Mouse (Mus musculus): ENCODE data around the gene Pycr1.

Gene Pycr1

DNA sequence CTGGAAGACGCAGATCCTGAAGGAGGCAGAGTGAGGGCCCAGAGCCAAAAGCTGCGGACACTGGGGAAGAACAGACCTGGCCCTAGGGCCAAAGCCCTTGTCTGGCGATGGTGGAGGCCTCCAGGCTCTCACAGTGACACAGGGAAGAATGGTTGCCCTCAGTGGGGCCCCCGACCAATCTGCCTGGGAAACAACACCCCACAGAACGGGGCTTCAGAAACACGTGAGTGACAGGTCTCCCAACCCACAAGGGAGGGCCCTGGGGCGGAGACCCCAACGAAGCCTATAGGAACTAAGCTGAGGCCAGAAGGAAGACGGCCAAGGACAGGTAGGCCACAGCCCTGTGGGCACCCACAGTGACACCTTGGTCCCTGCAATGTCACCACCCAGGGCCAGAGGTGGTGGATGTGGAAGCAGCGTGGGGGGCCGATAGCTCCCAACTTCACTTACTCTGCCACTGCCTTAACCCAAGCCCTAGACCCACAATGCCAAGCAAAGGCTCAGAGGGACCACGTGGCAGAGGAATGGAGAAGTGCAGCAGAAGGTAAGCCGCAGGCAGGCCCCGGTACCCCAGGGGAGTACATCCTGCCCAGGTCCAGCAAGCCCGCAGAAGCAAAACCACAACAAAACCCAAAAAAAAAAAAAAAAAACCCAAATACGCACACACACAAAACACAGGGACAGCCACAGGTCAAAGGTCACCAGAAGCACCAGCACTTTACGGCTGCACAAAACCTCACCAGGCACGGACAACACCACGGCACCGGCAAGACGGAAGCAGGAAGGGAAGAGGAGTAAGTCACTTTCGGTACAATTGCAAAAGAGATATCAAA, 15.9 kb downstream of the Pycr1 start:
- in situ Hi-C loops (cut with MboI) = no loop called here

DNA sequence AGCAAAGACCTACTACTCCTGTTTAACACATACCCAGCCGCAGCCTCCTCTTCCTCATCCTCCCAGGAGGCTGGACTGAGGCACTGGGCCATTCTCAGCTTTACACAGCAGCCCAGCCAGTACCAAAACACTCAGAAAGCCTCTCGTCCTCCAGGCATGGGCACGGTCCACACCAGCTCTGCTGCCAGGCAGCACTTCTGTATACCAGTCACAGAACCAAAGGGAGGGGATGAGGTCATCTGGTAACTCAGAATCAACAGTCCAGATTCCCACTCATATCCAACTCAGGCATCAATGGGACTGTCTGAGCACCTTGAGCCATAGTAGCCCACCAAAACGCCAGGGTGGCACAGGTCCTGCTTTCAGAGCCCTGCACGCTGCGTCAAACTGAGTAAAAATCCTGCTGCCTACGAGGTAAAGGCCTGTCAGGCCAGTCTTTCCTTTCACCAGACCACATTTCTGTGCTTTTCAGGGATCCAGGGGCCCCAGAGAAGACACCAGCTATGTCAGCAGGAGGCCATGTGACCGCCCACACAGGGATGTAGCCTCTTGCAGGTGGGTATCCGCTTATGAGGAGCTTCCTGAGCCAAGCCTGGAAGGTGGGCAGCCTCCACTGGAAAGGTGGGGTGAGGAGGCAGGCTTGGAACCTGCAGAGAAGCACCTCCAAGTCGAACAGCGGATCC, 16.6 kb downstream of the Pycr1 start:
- in situ Hi-C loops (cut with MboI) = no loop called here

DNA sequence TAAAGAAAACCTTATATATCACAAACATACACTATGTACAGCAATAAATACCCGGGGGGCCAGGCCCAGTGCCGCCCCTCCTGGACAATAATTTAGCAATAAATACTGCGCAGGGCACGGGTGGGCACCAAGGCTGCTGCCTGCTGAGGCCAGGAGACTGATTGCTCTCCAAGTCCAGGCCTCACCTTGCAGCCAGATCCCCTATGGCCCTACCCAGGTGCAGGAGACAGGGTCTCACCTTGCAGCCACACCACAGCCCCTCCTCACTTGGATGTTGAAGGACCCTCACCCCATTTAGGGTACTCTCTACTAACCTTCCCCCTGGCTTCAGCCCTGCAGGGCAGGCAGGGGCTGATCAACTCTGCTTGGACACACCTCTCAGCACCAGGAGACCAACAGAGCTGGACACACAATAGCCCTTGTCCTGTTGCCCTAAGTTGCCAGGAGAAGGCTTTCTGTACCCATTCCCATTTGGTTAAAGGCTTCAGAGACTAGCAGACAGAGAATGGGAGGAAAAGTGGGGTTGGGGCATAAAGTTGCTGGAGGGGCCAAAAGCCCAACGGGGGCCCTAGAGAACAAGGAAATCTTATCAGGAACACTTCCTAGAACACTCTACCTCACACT, 18.3 kb downstream of the Pycr1 start, which contains the start of gene Sirt7:
TSS of gene Sirt7 (minus strand) at position 89 of the 624 bp plus-strand sequence.
- in situ Hi-C loops (cut with MboI) = no loop called here

DNA sequence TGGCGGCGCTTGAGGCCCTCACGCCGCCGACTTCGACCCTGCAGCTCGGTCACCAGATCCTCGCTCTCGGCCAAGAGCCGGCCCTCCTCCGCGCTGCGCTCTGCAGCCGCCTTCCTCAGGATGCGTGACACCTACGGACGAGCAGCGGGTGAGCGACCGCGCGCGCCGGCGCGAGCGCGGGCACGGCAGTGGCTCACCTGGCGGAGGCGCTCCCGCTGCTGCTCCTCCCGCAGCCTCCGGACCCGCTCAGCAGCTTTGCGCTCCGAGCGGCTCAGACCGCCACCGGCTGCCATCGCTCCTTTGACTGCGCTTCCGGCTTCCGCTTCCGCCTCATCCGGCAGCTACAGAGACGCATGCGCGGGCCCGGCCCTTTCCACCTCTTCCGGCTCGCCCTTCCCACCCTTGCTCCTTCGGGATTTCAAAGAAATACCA, 18.9 kb downstream of the Pycr1 start:
- in situ Hi-C loops (cut with MboI) = no loop called here

DNA sequence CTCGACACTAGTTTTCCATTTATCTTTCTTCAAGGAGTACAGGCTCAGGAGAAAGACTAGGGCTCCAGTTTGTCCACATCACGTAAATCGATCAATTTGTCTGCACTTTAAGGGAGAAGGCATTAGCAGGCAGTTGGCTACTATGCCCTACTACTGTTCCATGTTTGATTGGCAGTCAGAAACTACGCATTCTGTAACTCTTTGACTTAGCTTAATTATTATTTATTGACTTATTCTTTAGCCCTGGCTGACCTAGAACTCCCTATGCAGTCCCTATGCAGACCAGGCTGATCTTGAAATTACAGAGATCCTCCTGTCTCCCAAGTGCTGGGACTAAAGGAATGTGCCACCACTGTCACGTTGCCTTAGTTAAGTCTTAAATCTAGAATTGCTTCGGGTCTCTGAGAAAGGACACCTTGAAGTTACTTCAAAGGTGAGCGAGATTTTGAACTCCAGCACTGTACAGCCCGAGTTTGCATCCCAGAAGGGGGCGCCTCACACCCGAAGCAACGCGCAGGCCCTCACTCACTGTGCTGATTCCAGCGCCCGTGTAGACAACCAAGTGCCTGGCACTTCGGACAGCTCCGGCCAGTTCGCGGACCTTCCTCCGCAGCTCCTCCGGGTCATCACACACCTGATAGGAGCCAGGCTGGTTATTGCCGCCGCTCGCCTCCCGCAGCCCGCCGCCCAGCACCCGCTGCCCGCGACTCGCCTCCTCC, 19.4 kb downstream of the Pycr1 start:
- in situ Hi-C loops (cut with MboI) = no loop called here

DNA sequence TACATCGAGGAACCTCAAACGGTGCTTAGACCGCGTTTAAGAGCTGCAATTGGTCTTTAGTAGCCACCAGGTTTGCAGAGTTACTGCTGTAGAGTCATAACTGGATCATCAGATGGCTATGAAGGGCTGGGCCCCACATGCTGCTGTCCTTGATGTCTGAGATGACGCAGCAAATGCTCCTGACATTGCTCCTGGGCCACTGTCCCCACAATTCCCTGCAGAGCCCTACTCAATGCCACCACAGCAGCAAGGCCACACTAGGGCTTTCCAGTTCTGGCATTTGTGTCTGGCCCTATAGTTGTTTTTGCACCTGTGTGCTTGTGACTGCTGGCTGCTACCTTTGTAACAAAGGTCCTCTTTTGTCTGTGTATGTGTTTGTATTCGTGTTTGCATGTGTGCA, 20.8 kb downstream of the Pycr1 start:
- in situ Hi-C loops (cut with MboI) = no loop called here

DNA sequence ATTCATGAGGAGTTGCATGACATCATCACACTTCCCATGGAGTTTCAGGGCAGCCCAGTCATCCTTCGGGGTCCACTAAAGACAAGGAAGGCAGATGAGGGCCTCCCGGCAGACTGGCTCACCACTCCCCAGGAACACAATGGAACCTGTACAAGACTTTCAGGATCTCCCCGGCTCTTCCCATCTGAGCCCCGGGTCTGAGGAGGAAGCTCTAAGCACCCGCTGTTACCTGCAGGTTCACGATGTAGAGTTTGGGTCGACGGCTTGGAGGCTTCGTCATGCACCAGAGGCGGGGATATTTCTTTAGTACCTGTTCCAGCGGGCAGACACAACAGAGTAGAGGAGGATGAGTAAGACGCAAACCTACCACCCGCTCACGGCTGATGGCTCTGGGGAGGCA, 23.4 kb downstream of the Pycr1 start:
- in situ Hi-C loops (cut with MboI) = no loop called here

DNA sequence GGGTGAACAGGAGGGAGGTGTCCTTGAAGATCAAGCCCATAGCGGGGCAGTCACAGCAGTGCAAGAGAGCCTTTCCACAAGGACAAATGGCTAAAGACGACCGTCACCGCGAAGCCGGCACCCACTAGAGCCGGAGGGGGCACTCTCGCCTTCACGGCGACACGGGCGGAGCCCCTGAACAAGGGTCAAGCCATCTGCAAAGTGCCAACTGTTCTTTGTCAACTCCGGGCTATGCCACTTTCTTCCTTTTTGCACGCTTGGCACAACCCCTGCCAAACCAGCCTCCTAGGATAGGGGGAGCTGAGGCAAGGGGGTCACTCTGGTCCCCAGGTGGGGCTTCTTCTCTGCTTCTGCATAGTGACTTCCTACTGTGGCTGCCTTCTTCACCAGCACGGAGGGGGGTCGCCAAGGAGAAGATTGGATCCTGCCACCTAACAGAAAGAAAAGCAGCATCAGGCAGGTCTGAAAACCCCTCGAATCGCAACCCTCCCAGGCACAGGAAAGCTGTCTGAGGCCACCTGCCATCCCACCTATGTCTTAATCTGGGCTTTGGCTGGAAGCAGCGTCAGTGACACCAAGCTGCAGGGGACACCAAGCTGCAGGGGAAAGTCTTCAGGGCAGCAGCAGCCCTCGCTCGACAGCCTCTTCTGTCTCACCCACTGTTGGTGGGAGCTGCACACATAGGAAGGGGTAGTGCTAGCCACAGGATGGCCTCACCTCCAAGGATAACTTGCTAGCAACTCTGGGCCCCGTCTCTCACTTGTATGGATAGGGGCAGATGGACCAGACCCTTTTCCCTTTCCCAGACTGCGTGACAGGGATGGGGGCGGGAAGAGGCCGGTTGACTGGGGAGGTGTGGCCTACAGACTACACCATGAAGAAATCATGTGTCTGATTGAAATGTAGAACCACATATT, 24.7 kb downstream of the Pycr1 start:
- in situ Hi-C loops (cut with MboI) = no loop called here

DNA sequence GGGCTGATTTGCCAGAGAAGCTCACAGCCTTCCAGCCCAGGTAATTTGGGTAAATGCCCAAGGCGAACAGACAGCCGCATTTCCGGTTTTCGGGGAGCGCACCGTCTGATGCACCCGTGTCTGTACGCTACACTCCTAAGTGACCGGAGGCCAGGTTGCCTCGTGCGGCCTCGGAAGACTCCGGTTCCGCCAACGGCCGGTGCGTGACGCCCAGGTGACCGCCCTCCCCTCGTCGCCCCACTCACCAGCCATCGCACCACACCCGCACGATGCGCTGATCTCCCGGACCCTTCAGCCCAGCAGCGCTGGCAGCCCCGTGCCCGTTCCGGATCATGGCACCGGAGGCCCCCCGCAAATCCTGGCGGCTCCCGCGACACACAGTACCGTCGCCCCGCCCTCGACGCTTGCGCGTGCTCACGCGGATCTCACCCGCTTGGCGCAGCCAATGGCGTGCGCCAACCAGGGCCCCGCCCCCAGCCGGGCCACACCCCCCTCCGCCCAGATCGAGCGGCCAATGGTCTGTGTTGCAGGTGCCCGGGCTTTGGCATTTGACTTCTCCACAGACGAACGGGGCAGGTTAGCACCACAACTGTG, 26.0 kb downstream of the Pycr1 start, which contains the start of gene Pcyt2:
TSS of gene Pcyt2 (minus strand) at position 418 of the 594 bp plus-strand sequence.
- in situ Hi-C loops (cut with MboI) = no loop called here

DNA sequence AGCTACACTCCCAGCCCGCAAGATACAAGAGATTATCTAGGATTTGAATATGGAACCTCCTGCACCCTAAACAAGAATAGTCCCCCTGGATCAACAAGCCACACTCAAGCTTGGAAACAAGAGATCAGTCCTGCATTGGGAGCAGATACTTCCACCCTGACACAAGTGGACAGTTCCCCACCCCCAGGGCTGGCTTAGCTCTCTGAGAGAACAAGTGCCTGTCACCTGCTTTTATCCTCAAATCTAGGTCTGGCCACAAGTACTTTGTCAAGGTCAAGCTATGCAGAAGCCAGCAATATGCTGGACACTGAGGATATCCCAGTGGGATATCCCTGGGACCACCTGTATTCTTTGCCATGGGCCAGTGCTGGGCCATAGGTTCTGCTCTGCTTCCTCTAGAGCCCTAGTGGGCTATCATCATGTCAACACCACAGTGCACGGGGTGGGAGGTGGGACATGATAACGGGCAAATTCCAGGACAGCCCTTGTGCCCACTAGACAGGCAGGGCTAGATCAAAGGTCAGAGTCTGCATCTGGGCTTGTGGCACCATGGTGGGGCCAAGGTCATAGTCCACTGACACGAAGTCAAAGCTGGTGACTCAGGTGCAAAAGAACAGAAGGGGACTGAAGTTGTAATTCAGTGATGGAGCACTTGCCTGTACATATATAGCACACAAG, 26.8 kb downstream of the Pycr1 start:
- in situ Hi-C loops (cut with MboI) = no loop called here

DNA sequence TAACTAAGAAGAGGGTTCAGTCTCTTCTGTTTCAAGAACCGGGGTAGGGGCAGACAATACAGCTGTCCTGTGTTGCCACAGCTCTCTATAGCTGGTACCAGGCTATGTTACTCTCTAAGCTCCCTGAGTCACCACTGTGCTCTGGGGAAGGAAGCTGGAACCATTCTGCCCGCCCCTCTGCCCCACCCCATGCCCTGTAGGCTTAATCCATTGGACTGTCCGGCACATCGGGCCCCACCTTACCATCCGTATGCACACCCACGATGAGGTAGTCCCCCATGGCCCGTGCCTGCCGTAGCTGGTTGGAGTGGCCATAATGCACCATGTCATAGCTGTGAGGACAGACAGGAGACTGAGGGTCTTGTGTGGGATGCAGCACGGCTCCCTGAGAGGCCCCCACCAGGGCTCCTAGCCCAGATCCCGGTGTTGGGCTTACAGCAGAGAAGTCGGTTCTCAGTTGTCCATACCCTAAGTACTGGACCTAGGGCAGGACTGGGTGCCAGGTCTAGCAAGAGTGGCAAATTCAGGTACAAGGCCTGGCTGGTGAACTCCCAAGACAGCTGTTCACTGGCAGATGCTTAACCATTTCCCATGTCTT, 27.9 kb downstream of the Pycr1 start:
- in situ Hi-C loops (cut with MboI) = no loop called here

DNA sequence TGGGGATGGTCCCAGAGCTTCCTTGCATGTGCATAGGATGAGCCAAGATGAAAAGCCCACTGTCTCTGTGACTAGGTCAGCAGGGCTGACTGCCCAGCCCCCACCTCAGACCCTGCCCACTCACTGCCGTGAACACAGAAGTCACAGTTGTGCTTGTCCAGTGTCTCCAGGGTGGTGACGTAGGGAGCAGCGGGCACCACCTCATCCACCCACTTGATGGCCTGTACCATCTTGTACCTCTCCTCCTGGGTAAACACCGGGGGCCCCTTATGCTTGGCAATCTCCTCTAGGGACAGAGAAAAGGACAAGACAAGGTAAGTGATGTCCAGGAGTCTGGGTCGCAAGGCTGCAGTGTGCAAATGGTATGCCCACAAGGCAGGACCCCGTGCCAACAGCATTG, 28.4 kb downstream of the Pycr1 start:
- in situ Hi-C loops (cut with MboI) = no loop called here

DNA sequence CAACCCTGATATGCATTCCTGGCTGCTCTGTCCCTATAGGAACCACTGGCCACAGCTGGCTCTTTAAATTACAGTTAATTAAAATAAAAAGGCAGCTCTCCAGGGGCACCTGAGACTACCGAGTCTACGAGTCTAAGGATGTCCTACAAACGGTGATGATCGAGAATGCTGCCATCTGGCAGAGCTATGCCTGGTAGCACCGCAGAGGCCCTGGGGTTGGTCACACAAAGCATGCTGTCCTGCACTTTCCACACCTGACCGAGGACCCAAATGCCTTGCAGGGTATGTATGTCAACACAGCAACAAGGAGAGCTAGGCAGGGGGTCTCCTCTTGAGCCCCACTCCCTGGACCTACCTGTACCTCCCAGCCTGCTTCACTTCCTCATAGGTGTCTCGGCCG, 29.6 kb downstream of the Pycr1 start:
- in situ Hi-C loops (cut with MboI) = no loop called here

DNA sequence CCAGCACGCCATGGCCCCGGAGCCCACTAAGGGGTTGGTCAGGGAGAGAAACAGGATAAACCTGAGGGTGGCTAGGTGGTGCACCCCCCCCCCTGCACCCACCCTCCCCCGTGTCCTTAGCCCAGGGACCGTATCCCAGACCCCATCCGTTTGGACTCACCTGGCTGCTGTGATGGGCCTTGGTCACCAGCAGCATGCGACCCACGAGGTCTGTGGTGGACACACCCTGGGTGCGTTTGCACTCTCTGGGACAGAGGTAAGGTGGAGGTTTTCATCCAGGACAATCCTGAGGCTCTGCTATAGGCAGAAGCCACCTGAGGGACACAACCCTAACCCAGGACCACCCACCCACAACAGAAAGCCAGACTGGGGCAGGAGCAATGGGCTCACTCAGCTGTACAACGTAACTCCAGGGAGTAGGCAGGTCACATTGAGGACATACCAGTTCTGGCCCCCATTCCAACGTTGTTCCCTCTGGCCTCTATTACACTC, 30.0 kb downstream of the Pycr1 start:
- in situ Hi-C loops (cut with MboI) = no loop called here

DNA sequence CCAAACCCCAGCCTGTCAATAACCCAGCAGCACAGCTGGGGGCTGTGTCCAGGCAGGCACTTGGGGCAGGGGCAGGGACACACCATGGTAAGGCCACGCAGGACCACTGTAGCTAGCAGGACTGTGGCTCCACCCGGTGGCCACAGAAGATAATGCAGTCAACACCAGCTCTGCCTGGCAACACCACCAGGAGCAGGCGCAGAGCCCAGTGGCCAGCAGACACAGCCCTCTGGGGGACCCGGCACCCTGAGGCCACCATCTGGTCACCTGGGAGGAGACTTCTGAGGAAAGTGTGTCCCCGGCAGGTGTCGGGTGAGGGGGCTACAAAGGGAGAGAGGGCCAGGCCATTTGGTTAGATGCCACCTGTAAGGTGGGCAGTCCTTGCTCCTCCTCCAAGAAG, 30.8 kb downstream of the Pycr1 start:
- in situ Hi-C loops (cut with MboI) = no loop called here

DNA sequence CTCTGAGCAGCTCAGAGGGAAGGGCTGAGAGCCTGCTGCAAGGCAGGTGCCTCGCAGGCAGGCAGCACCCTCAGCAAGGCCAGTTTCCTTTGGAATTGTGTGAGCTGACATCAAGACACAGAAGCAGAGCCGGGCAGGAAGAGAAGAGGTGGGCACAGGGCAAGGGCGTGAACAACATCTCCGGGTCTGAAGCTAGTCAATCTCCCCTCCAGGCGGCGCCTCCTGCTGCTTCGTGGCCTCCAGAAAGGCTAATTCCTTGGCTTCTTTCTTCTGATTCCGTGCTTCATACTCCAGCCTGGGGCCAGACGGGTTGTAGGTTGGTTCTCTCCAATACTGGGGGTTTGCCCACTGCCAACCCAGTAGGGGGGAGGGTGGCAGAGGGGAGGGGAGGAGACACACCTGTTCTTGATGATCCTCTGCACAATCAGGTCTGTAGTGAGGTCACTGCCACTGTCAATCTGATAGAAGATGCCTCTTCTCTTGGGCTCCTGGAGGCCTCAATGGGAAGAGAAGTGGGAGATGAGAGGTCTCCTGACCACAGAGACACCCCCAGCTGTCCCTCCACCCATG, 33.0 kb downstream of the Pycr1 start:
- in situ Hi-C loops (cut with MboI) = no loop called here

DNA sequence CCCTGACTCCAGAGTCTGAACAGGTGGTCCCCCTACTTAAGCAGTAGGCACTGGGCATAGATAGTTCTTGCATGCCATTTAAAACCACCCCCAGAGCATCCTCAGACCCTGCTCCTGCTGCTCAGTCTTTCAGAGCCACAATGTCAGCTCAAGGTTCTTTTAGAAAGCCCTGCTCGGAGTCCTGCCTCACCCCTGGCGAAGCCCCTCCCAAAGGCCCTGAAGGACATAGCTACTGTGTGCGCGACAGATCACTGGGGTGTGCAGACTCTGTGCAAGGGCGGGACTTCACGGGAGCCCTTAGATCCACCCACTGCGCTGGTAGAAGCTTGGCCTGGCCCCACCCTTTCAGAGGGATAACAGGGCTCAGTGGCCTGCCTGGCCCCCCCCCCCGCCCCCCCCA, 34.3 kb downstream of the Pycr1 start:
- in situ Hi-C loops (cut with MboI) = no loop called here

DNA sequence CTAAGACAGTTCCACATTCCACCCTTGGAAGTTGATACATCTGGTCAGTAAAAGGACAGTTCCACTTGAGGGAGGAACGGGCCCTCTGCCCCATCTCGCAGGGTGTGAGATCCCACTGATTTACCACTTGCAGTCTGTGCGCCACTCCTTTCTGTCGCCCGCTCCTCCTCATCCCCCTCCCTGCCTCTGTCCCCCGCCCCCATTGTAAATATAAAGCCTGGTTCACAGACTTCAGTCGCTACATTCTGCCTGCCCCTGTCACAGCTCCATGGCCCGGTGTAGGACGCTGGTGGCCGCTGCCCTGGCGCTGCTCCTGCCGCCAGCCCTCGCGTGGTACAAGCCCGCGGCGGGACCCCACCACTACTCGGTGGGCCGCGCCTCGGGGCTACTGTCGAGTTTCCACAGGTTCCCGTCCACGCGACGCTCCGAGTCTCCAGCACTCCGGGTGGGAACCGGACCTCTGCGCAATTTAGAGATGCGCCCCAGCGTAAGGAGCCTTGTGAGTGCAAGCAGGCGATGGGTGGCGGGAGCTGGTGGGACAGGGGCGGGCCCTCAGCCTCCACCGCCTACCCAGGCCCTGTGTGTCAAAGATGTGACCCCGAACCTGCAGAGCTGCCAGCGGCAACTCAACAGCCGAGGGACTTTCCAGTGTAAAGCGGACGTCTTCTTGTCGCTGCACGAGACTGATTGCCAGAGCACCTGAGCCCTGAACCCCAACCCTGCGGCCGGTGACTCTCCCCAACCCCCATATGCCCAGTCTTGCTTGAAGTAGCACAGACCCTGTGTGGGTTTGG, 35.1 kb downstream of the Pycr1 start, which contains the start of gene Npb:
TSS of gene Npb (plus strand) at position 237 of the 794 bp plus-strand sequence.
- in situ Hi-C loops (cut with MboI) = no loop called here

Data from mature B cell (primary cell).